Mouse (Mus musculus) intestine, postnatal 0 days (tissue): ENCODE results near the gene Dcaf11. TPM values are rescaled to one million over a fixed set of nuclear protein-coding genes. Genes with fewer than 3 reads are reported as not detected.

ENCODE experiments used
- ATAC-seq: fragments of 200-750 bp; cut with Nextera tagmentation; 2 replicates; pipeline ENCODE4 v1.8.0; 2017; ENCODE audit warnings: mild to moderate bottlenecking, moderate TSS enrichment, moderate library complexity
- H3K27ac ChIP-seq: fragments of 300-500 bp; sonication (generic); 2 replicates; pipeline ENCODE4 v1.5.1; 2014; ENCODE audit warnings: mild to moderate bottlenecking, low read depth, low read length, moderate library complexity
- H3K27me3 ChIP-seq: fragments of 300-500 bp; sonication (generic); replicated peaks from 2 replicates; pipeline ENCODE4 v1.6.1; 2014; ENCODE audit warnings: low read length, mixed read lengths; ENCODE audit not compliant: control insufficient read depth, insufficient read depth
- H3K36me3 ChIP-seq: fragments of 300-500 bp; sonication (generic); 2 replicates; pipeline ENCODE4 v1.6.1; 2014; ENCODE audit warnings: mild to moderate bottlenecking, moderate library complexity; ENCODE audit not compliant: control insufficient read depth, insufficient read depth
- H3K4me1 ChIP-seq: fragments of 300-500 bp; sonication (generic); replicated peaks from 2 replicates; pipeline ENCODE4 v1.6.1; 2014; ENCODE audit warnings: antibody characterized with exemption, low read length, mixed read lengths; ENCODE audit not compliant: control insufficient read depth, insufficient read depth
- H3K4me2 ChIP-seq: fragments of 300-500 bp; sonication (generic); replicated peaks from 2 replicates; pipeline ENCODE4 v1.6.1; 2014; ENCODE audit warnings: low read depth, mild to moderate bottlenecking, moderate library complexity
- H3K4me3 ChIP-seq: fragments of 300-500 bp; sonication (generic); 2 replicates; pipeline ENCODE4 v1.5.1; 2014; ENCODE audit warnings: low read depth, low read length
- H3K9ac ChIP-seq: fragments of 300-500 bp; sonication (generic); 2 replicates; pipeline ENCODE4 v1.6.1; 2014; ENCODE audit warnings: mild to moderate bottlenecking, low read depth, low read length
- H3K9me3 ChIP-seq: fragments of 300-500 bp; sonication (generic); 2 replicates; pipeline ENCODE4 v1.6.1; 2016; ENCODE audit warnings: mixed run types; ENCODE audit not compliant: control insufficient read depth
- CTCF ChIP-seq: sonication (generic); IDR thresholded peaks from 2 replicates; pipeline ENCODE4 v1.5.1; 2016; ENCODE audit warnings: low read depth, mild to moderate bottlenecking, control low read depth, antibody characterized with exemption, moderate library complexity
- WGBS: fragments of 180-500 bp; shearing (Covaris S2); extraction: QIAGEN DNeasy Blood & Tissue Kit; methylation state at CpG from one replicate; pipeline ENCODE4 v1.1.7; 2014; 5-methylcytosine and 5-hydroxymethylcytosine counted together
- polyA plus RNA-seq: library from polyadenylated mRNA; unstranded; fragments of >200 nt; fragmentation: Nextera tagmentation; extraction: Ambion mirVana; gene quantifications from 2 replicates; pipeline ENCODE4 v1.2.1, GENCODE M21; 2015

The Dcaf11 gene
- polyA plus RNA-seq, 1 experiment from 2014 or later: 67.0 TPM

GRCm38 (mm10) chr14:55603271-55603632 is 43.4 kb downstream of the Dcaf11 start, which contains the start of gene Irf9:
Gene Irf9 (plus strand): TSS chr14:55603571.
- Histone ChIP-seq H3K9me3 (no peaks in the 10 kb centered on the region), H3K4me1 (0 out of 2 replicates have a peak, but pooled peaks cover 11% of the 10 kb centered on the region), H3K9ac (peak within 1 kb of the TSS; percentile 66), H3K4me3 (peak within 1 kb of the TSS; percentile 55), H3K27ac (peak within 1 kb of the TSS; percentile 94), H3K27me3 (no peaks in the 10 kb centered on the region), H3K4me2 (peak within 1 kb of the TSS; percentile 68), H3K36me3 (peaks cover 79% of the 10 kb centered on the region)
- WGBS: 78% methylated on average over 7 of the region's 7 CpGs
- no peak for TF ChIP-seq CTCF
- ATAC-seq: no peak

GRCm38 (mm10) chr14:55603633-55604576 is 44.1 kb downstream of the Dcaf11 start:
- 0 out of 2 replicates have a peak, but pooled peaks cover 11% of the 10 kb centered on the region for H3K4me1 ChIP-seq
- peak overlapping the region; percentile 68 for H3K4me2 ChIP-seq
- H3K4me3 ChIP-seq: peak overlapping the region; percentile 55
- peaks cover 79% of the 10 kb centered on the region for H3K36me3 ChIP-seq
- peak overlapping the region; percentile 66 for H3K9ac ChIP-seq
- WGBS: 12% methylated on average over 19 of the region's 19 CpGs
- peak; percentile 83 for ATAC-seq
- H3K27ac ChIP-seq: peak overlapping the region; percentile 94
- TF ChIP-seq CTCF: peak; percentile 98
- H3K9me3 ChIP-seq: no peaks in the 10 kb centered on the region
- H3K27me3 ChIP-seq: no peaks in the 10 kb centered on the region

- Histone ChIP-seq H3K4me3 (peak overlapping the region; percentile 55), H3K27ac (peak overlapping the region; percentile 94; the same call in 1 of the 2 replicates)
Observed at GRCm38 (mm10) chr14:55604823-55605222, 45.0 kb downstream of the Dcaf11 start.

GRCm38 (mm10) chr14:55605743-55606459 is 46.1 kb downstream of the Dcaf11 start:
- Histone ChIP-seq H3K27ac (peak overlapping the region; percentile 85), H3K27me3 (no peaks in the 10 kb centered on the region), H3K9me3 (no peaks in the 10 kb centered on the region), H3K9ac (no peak overlapping the region), H3K4me1 (0 out of 2 replicates have a peak, but pooled peaks cover 11% of the 10 kb centered on the region), H3K4me2 (peak overlapping the region; percentile 35), H3K4me3 (no peak overlapping the region), H3K36me3 (peaks cover 72% of the 10 kb centered on the region)
- no peak for TF ChIP-seq CTCF
- ATAC-seq: peak; percentile 31
- WGBS: 87% methylated on average over 16 of the region's 16 CpGs

More at GRCm38 (mm10) chr14:55604823-55605222, 45.0 kb downstream of the Dcaf11 start:
- Histone ChIP-seq H3K9me3 (no peaks in the 10 kb centered on the region), H3K4me1 (0 out of 2 replicates have a peak, but pooled peaks cover 11% of the 10 kb centered on the region), H3K27me3 (no peaks in the 10 kb centered on the region), H3K9ac (peak overlapping the region; percentile 66), H3K36me3 (peaks cover 78% of the 10 kb centered on the region), H3K4me2 (peak overlapping the region; percentile 68)
- no peak for TF ChIP-seq CTCF
- ATAC-seq: no peak
- WGBS: 88% methylated on average over 11 of the region's 11 CpGs

GRCm38 (mm10) chr14:55608339-55608738 is 48.5 kb downstream of the Dcaf11 start:
- no peak overlapping the region for H3K9ac ChIP-seq
- H3K9me3 ChIP-seq: no peaks in the 10 kb centered on the region
- H3K27ac ChIP-seq: peak overlapping the region; percentile 64; the same call in 1 of the 2 replicates
- no peak overlapping the region for H3K4me2 ChIP-seq
- no peak overlapping the region for H3K4me3 ChIP-seq
- 92% methylated on average over 6 of the region's 6 CpGs for WGBS
- ATAC-seq: no peak
- no peaks in the 10 kb centered on the region for H3K27me3 ChIP-seq
- H3K4me1 ChIP-seq: 0 out of 2 replicates have a peak, but pooled peaks cover 11% of the 10 kb centered on the region
- H3K36me3 ChIP-seq: peaks cover 47% of the 10 kb centered on the region
- no peak for TF ChIP-seq CTCF

GRCm38 (mm10) chr14:55613346-55613745 is 53.5 kb downstream of the Dcaf11 start:
- Histone ChIP-seq H3K4me3 (no peak overlapping the region), H3K4me2 (no peak overlapping the region), H3K27ac (peak overlapping the region; percentile 35; the same call in 1 of the 2 replicates), H3K9me3 (no peaks in the 10 kb centered on the region), H3K4me1 (0 out of 2 replicates have a peak, but pooled peaks cover 4% of the 10 kb centered on the region), H3K9ac (no peak overlapping the region), H3K27me3 (no peaks in the 10 kb centered on the region), H3K36me3 (peaks cover 18% of the 10 kb centered on the region)
- ATAC-seq: no peak
- TF ChIP-seq CTCF: no peak
- 52% methylated on average over 6 of the region's 6 CpGs for WGBS
